Mouse (Mus musculus): ENCODE results near the gene Palld.

DNA sequence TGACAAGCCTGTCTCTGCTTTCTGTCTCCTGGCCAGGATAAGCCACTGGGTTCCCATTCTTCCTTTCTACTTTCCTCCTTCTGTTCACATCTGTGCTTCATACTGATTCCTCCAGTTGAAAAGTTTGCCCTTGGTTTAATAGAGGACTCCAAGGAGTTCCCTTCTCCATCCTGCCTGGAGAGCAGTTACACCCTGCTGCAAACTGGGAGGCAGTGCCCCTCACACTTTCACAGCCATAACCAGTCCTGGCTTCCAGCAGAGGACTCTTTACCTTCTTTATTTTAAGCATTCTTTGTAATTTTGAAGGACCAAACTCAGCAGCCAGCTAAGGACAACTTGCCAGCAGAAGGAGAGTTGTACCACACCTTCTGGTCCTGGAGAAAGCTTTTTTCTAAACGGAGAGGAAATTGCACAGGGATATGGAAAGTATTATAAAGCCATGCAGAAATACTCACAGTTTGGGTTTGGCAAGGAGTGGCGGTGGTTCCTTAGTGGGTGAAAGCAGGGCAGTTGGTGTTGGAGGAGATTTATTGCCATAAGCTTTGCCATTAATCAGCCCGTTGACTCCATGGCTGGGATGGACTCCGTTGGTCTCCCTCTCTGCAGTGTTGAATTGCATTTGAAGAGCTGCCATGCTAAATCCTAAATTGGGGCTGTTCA is 218.1 kb downstream of the Palld start:
- no peak for TF ChIP-seq FLI1 (IDR thresholded peaks at IDR 0.05; ENCODE audit: low read length)
- no peak for TF ChIP-seq GATA1 (IDR thresholded peaks at IDR 0.05; ENCODE audit: borderline replicate concordance, low read length)
